Mouse (Mus musculus): ENCODE data around the gene Grk3. TPM values are rescaled to one million over a fixed set of nuclear protein-coding genes. Genes with fewer than 3 reads are reported as not detected.
A peak's percentile ranks its signal among the peaks of the same experiment; 100 is the strongest.

Gene Grk3
- total RNA-seq, 2 experiments from 2014 or later: 9.1 to 17.6 TPM

DNA sequence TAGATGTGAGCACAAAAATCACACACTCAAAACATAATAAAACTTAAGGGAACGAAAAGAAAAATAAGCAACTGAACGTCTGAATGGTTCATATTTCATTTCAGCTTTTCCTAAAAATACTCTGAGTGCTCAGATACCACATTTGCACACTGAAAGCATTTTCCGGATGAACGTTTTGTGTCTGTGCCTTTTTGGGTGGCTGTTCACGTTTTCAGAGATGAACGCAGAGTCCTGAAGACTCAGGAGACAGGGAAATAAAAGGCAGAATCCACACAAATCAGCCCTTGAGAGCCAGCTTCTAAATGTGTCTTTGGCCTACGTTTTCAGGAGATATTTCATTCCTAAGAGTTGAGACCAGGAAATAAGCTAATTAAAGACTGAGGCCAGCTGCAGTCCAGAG is 69.7 kb downstream of the Grk3 start:
- intact Hi-C loops (cut with DNase I): no loop called here
- no peak for DNase-seq

DNA sequence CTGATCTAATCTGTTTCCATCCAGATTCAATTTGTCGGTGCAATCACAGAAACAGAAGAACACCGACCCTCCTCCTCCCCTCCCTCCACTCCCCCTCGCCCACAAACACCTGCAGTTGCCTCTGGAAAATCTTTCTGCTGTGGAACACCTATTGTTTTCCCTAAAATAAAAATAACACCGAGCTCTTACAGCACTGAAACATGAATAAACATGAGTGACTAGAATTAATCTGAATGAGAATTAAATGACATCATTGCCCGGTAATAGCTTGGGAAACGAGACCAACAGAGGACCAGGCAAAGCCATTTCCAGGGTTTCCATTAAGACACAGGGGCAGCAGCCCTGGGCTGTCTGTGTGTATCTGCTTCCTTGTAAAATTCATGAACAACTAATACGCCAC is 73.3 kb downstream of the Grk3 start:
- DNase-seq: no peak
- intact Hi-C loops (cut with DNase I): no loop called here

DNA sequence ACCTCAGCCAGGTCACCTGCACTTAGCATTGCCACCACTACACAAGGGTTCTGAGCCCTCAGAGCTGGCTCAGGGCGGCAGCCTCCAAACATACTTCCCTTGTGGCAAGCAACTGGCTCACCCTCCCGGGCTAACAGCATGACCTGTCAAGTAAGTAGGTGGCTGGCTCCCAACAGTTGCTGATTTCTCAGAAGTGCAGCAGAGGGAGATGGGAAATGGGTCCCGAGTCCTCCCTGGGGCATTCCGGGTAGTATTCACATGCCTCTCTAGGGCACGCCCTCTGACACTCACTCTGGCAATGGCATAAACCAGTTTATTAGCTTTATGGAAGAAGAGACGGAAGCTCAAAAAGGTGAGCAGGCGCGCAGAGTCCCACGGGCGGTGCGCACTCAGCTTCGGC is 74.6 kb downstream of the Grk3 start:
- intact Hi-C loops (cut with DNase I): no loop called here
- DNase-seq: peak; percentile 26 to 37

DNA sequence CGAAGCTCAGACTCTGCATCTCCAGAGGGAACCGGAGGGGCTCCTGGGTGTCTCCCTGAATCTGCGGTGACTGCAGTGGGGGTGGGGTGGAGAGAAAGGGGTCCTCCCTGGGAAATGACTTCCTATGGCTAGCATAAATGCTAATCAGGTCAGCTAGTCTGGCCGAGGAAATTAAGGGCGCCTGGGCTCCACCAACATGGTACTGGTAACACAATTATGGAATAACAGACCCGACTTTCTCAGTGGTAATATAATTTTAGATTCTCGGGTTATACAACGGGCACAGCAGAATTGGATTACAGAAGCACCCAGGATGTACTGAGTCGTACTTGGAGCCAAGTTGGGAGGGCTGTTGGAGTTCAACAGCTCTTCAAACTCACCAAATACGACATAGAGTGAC is 79.0 kb downstream of the Grk3 start:
- no peak for DNase-seq
- intact Hi-C loops (cut with DNase I): loop anchor here (5.0 kb wide), 1 partner anchor 116 kb away; no protein-coding TSS in a partner anchor

DNA sequence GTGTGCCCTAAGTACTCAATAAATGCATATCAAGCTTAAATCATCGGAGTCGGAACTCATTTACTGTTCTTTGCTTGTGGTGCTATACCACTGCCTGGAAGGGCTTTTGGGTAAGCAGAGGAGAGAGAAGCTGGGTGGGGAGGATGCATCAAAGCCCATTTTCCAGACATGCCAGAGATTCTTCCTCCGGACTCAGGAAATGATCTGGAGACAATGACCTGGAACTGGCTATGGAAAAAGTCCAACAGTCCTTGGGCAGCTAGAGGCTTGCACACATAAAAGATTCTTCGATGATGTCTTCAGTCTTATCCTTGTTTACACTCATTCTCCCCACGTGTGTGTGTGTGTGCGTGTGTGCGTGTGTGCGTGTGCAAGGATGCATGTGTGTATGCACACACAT is 80.2 kb downstream of the Grk3 start:
- no peak for DNase-seq
- intact Hi-C loops (cut with DNase I): loop anchor here (5.0 kb wide), 1 partner anchor 117 kb away; no protein-coding TSS in a partner anchor

DNA sequence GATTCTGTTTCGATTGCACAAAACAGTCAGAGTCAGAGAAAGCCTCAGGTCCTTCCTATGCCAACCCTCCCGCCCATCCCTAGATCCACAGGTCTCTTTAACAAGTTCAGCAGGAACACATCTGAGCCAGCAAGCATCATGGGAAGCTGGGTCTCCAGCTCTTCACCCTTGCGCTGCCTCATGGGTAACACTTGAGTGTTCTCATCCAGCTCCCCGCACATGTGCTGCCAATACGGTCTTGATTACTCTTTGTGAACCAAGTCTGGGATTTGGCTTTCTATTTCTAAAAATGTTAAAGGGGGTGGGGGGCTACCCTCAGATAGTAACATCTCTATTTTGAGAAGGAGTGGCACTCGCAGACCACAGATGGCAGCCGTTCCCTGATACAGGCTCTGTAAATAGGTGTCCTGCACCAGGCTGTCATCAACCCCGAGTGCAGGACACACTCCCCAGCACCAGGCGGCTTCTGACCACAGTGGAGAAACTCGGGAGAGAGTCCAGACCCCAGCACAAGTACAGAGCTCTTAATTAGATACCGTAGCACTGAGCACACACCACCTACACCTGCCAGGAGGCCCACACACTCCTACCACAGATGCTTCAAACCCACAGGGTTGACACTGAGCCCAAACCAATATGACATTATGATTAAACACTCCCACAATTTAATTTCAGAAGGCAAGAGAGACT is 82.6 kb downstream of the Grk3 start:
- intact Hi-C loops (cut with DNase I): loop anchor here (5.0 kb wide), 1 partner anchor 84 kb away; the partner anchor contains the start of gene Grk3
- peak; percentile 71 to 75 for DNase-seq

DNA sequence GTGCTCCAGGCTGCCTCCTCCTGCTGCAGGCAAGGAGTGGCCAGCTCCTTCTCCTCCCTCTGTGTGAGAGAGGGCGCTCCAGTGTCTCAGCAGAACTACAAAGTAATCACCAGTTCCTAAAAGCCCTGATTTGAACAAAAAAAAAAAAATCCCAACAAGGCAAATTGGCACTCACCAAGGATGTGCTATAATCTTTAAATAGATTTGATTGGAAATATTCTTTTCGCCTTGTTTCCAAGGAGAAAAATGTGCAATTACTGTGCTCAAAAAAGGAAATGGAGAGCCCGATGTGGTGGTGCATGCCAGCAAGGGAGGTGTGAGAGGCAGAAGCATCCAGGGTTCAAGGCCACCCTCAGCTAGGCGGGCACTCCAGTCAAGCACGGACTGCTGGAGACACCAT is 83.7 kb downstream of the Grk3 start:
- no peak for DNase-seq
- intact Hi-C loops (cut with DNase I): loop anchor here (5.0 kb wide), 1 partner anchor 85 kb away; the partner anchor contains the start of gene Grk3

DNA sequence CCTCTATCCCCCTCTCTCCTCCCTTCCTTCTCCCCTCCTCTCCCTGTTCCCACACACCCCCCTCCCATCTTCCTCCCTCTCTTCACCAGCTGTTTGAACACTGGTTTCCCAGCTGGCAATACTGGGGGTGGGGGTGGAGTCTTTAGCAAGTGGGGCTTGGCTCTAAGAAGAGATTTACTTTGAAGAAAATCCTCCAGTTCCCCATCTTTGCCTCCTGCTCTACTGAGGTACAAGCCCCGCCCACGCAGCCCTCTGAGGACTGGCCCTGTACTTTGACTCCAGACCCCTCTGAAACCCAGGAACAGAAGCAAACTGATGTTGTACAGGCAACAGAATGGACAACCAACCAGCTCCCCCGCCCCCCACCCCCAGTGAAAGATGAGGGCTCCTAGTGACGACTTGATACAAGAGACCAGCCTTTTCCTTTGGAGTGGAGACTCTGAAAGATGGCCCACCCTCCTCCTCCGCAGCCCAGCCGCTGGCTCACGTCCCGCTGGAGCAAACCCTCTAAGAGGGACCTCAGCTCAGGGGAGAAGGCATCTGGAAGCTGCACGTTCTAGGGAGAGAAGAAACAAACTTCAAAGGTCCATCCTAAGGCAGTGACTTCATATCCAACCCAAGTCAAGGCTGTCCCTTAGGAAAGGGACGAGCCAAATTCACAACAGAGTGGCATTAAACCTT is 87.2 kb downstream of the Grk3 start:
- DNase-seq: no peak
- intact Hi-C loops (cut with DNase I): no loop called here

DNA sequence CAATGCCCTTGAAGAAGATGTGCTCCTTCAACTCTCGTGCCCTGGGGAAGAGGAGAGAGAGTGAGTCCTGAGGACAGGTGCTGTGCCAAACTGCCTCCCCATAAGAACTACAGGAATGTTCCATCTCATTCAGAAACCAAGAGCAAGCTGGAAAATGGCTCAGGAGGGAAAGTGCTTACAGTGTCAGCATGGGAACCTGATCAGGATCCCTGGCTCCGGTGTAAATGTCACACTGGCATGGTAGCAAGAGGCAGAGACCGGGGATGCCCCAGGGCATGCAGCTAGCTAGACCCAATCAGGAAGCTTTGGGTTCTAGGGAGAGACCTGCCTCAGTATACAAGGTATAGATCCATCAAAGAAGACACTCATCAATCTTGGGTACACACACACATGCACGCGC is 90.2 kb downstream of the Grk3 start:
- intact Hi-C loops (cut with DNase I): no loop called here
- DNase-seq: no peak

DNA sequence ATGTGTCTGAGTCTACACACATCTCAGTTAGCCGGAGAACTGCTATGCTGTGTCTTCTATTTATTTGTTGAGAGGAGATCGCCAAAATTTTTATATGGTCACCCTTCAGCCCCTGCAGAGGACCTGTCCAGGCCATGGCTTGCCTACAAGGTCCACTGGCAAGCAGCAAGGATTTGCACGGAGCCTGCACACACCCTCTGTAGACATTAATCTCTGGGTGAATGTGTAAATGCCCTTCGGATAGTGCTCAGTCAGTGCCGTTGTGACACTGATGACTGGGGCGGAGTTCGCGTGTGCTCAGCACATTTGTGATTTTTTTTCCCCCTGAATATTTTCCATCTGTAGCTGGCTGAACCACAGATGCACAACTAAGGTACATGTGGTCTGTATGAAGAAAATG is 90.8 kb downstream of the Grk3 start:
- intact Hi-C loops (cut with DNase I): no loop called here
- no peak for DNase-seq

DNA sequence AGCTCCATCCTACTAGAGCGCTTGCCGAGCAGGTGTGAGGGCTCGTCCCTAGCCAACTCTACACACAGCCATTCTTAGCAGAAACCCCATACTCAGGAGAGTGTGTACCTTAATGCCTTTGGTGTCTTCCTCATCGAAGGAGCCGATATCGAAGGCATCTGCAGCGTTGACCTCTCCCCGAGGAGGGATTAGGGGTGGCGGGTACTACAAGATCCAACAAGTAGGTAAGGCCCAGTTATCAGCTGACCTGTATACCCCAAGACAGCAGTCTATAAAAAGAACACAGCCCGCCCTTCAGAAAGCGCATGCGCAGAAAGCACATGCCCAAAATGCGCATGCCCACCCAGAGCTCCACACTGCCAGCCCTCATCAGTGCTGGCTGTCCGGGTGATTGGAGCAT is 91.8 kb downstream of the Grk3 start:
- intact Hi-C loops (cut with DNase I): no loop called here
- DNase-seq: peak in 1 of 2 experiments; percentile 32

DNA sequence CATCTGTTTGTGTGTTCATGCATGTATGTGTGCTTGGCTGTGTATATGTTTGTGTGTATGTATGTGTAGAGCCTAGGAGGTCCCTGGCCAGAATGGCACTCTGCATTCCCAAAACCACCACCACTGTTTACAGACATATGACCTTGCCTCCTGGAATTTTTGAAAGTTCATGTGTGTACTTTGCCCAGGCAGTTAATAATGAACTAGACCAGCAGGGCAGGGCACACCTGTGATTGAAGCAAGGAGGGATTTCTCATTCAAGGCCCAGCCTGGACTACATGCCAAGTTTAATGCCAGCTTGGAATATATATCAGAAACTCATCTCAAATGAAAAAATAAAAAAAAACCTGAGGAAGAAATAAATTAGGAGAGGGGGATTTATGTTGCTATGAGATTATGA is 93.7 kb downstream of the Grk3 start:
- intact Hi-C loops (cut with DNase I): no loop called here
- no peak for DNase-seq

DNA sequence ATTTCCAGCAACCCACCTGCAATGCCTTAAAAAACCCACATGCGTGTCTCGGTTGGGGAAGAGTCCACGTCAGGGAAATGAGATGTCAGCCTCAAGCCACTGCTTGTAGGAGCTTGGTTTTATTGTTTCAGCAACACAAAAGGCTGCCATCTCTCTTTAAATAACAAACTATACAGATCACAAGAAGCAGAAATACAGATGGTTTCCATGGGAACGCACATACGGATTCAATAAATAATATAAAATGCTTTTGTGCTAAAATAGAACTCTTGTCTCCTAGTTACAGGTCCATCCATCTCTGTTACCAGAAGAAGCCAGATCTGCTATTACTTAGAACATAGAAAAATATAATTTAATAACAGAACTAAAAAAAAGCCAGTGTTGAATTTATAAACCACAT is 105.2 kb downstream of the Grk3 start:
- intact Hi-C loops (cut with DNase I): no loop called here

DNA sequence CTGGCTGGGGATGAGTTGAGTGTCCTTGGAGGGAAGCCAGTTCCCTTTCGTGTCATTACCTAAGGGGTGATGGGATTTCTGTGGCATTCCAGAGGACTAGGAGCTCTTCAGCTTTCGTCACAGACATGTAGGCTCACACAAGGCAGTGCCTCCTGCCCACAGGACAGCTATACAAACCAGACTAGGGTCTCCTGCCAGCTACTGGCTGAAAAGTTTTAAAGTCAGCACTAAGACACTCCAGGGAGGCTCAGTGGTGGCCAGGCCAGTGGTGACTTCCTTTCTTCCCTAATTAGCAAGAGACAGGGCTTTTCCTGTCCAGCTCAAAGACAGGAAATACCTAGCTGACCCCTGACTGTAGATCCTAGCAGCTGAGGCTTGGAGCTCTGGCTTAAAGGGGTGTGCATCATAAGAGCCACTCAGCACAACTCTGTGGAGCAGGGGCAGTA is 107.4 kb downstream of the Grk3 start:
- intact Hi-C loops (cut with DNase I): no loop called here
- peak; percentile 51 to 52 for DNase-seq

More for the DNA sequence above, 105.2 kb downstream of the Grk3 start:
- no peak for DNase-seq

DNA sequence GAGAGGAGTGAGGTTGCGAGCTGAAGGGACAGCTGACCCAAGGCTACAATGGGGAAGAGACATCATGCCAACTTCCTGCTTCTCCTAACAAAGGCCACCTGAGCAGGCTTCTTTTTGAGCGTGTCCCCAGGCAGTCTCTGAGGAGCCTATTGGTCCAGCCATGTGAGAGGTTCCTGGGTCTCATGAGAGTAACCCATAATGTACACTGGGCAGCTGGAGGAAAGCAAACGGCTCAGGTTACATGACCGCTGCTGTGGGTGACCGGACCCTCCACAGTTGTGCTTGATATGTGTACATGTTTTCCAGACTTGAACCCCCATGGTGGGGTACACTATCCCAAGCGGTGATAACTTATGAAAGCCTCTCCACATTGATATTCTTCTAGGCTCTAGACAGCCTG is 108.1 kb downstream of the Grk3 start:
- intact Hi-C loops (cut with DNase I): no loop called here
- no peak for DNase-seq

DNA sequence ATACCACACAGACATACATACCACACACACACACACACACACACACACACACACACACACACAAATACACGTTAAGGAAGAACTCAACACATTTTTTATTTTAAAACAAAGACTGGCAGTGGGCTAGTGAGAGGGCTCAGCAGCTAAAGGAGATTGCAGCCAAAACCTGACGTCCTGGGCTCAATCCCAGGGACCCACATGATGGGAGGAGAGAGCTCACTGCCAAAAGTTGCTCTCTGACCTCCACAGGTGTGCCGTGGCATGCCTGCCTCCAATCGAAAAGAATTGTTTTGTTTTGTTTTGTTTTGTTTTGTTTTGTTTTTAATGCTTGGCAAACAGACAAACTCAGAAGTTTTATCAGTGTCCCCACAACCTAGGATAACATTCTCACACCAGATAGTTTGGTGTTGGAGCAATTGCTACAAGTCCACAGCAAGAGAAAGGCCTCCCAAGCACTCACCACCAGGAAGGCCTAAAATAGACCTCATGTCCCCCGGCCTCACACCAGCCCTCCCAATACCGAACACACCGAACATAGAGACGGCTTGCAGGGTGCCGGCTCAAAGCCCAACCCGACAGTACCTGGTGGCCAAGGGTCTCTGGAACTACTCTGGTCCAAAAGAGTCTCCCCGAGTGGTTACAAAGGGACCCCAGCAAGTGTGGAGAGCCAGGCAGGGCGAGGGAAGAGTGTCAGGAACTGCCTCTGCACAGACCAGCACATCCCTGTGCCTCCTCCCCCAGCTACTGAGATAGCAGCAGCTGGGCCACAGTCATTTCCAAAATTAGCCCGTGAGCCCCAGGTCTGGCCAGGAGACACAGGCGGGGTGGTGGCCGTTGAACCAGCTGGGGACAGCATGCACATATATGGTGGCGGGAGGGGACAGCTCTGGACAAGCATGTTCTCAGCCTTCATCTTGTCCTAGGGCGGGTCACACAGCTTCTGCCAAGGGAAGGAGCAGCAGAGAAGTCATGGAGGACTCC is 119.6 kb downstream of the Grk3 start, which contains the start of gene Myo18b:
Gene Myo18b (minus strand): TSS at position 689 of the 981 bp plus-strand sequence.
- peak; percentile 86 to 90 for DNase-seq

DNA sequence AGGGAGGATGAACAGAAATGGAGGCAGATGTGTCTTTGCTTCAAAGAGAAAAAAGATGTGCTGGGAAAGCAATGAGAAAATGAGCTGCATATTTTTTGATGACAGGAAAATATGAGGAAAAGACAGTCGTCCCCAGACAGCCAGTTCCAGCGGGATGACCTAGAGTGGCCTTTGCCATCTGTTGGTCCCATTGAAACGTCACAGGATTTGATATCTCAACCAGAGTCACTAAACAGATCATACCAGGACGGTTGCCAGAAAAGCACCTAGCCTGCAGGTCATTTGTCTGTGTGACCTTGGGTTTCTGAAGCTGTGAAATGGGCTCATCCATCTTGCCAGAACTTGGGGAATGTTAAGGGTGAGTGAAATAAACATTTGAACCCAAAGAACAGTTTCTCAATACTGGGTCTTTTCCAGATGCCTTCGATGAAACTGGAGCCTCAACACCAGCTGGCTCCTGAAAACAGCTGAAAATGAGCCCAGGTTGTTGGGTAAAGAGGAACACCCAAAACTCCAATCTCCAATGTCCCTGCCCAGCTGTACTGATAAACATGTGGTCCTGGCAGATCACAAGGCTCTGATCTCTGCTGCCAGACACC is 122.0 kb downstream of the Grk3 start:
- intact Hi-C loops (cut with DNase I): no loop called here
- DNase-seq: no peak

More for the DNA sequence above, 119.6 kb downstream of the Grk3 start, which contains the start of gene Myo18b:
- intact Hi-C loops (cut with DNase I): no loop called here

DNA sequence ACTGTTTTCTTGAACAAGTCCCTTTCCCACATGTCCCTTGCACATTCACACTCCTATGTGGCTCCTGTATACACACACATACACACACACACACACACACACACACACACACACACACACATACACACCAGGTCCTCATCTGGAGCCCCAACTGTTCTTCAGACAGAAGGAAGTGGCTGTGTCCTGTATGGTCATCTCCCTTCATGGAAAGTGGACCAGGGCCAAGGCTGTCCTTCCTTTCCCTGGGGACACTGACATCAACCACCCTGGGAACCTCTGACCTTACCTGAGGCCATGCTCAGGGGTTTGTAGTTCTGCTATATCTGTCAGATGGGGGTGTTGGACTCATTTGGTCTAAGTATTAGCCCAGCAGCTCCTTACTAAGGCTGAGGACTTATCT is 123.2 kb downstream of the Grk3 start:
- intact Hi-C loops (cut with DNase I): no loop called here
- DNase-seq: no peak

DNA sequence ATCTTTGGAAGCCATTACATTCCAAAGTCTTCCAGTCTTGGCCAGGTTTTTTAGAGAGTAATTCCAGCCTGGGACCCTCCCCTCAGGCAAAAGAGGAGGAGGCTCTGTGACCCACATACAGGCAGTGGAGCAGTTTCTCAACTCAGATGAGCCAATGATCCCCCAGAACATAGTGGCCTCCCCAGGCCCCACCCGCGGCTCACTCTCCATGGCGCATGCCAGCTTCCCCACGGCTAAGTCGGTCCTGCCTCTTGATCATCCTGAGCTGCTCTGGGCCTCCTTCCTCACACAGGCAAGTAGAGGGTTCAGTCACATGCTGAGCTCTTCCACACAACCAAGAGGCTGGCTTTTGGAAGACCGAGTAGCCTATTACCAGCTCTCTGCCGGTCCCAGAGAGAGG is 126.9 kb downstream of the Grk3 start:
- intact Hi-C loops (cut with DNase I): no loop called here
- DNase-seq: no peak

DNA sequence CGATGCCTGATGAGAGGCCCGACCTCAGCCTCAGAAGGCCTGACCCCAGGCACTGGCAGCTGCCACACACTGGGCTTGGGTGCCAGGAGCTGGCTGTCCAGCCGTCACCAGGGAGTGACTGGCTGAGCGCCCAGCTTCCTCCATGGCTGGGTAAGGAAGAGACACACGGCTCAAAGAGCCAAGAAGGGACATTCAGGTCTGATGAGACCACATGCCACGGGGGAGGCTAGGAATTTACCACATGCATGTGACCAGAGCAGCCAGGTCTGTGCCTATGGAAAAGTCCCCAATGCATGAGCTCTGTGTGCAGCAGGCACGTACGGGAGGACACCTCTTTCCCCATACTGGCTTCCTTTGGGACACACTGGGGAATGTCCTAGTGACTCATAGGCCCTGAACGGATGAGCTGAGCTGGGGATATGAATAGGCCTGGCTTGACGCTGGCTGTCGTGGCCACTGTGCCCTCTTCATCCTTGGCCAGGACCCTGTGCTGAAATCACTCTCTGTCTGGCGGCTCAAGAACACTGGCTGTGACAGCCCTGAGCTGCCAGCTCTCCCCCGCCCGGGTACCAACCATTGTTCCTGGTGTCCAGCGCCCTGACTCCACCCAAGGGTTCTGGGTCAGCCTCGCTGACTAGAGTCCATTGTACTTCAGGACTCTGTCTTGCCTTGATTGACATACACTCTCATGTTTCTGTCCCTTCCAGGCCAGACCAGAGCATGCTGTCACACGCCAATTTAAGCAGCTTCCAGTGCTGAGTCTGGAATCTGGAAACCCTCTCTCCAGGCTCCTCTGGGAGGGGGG is 128.7 kb downstream of the Grk3 start:
- intact Hi-C loops (cut with DNase I): no loop called here
- peak; percentile 88 to 90 for DNase-seq

Data from heart, postnatal 10 days (tissue).